Mouse (Mus musculus) macrophage (primary cell): ENCODE measurements around the gene Slc4a1. TPM values are rescaled to one million over a fixed set of nuclear protein-coding genes. Genes with fewer than 3 reads are reported as not detected.
"Not testable (repeated sequence)": the region's sequence is repeated elsewhere in the genome, so short reads cannot be mapped to it uniquely, and the experiment has no call there.

Experiments
- H3K27ac ChIP-seq: fragments of 350-480 bp; formaldehyde crosslinking; 2 replicates; pipeline ENCODE4 v1.9.0; 2021
- H3K36me3 ChIP-seq: fragments of 350-480 bp; formaldehyde crosslinking; 2 replicates; pipeline ENCODE4 v1.9.0; 2021; ENCODE audit errors: inconsistent target
- H3K4me3 ChIP-seq: fragments of 350-480 bp; formaldehyde crosslinking; 2 replicates; pipeline ENCODE4 v1.9.0; 2021; ENCODE audit errors: inconsistent target
- H3K79me2 ChIP-seq: fragments of 350-480 bp; formaldehyde crosslinking; 2 replicates; pipeline ENCODE4 v1.9.0; 2021; ENCODE audit errors: inconsistent target
- WGBS: methylation state at CpG from one replicate; pipeline ENCODE4 v1.1.7; 2026; ENCODE audit warnings: inconsistent platforms; ENCODE audit not compliant: missing documents; 5-methylcytosine and 5-hydroxymethylcytosine counted together
- polyA plus RNA-seq: library from polyadenylated mRNA; stranded (reverse); fragments of 250-400 nt; gene quantifications from 3 replicates; pipeline ENCODE4 v1.2.4, GENCODE M21; 2018; ENCODE audit warnings: inconsistent platforms
- total RNA-seq, 78 experiments: library from RNA; depleted of rRNA; stranded (reverse); fragments of 250-400 nt; gene quantifications; 1 replicate in 9 of 78; 2 replicates in 24 of 78; 3 replicates in 43 of 78; 4 replicates in 2 of 78; pipeline ENCODE4 v1.2.4; 2018; ENCODE audit warnings: inconsistent platforms in 56 of 78

Gene Slc4a1
- not detected for total RNA-seq (2018; cell fraction: chromatin; rRNA removed)
- not detected for total RNA-seq (2018; cell fraction: cytosol; rRNA removed)
- total RNA-seq (2018; cell fraction: nucleus; rRNA removed): not detected
- polyA plus RNA-seq: not detected in 3 replicates

DNA sequence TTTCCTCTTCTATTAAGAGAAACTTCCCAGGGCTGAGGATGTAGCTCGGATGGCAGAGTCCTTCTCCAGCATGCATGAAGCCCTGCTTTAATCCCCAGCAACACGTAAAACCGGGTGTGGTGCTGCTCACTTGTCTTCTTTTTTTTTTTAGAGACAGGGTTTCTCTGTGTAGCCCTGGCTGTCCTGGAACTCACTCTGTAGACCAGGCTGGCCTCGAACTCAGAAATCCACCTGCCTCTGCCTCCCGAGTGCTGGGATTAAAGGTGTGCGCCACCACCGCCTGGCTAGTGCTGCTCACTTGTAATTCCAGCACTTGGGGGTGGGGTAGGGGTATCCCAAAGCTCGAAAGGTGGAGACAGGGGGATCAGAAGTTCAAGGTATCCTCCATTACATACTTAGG is at the start of gene Slc4a1:
Gene Slc4a1 (minus strand): TSS at position 101 of the 400 bp plus-strand sequence.
- H3K4me3 ChIP-seq, H3K36me3 ChIP-seq, H3K79me2 ChIP-seq, H3K27ac ChIP-seq: not testable (repeated sequence)
- 92% methylated on average over 7 of the region's 8 CpGs for WGBS

DNA sequence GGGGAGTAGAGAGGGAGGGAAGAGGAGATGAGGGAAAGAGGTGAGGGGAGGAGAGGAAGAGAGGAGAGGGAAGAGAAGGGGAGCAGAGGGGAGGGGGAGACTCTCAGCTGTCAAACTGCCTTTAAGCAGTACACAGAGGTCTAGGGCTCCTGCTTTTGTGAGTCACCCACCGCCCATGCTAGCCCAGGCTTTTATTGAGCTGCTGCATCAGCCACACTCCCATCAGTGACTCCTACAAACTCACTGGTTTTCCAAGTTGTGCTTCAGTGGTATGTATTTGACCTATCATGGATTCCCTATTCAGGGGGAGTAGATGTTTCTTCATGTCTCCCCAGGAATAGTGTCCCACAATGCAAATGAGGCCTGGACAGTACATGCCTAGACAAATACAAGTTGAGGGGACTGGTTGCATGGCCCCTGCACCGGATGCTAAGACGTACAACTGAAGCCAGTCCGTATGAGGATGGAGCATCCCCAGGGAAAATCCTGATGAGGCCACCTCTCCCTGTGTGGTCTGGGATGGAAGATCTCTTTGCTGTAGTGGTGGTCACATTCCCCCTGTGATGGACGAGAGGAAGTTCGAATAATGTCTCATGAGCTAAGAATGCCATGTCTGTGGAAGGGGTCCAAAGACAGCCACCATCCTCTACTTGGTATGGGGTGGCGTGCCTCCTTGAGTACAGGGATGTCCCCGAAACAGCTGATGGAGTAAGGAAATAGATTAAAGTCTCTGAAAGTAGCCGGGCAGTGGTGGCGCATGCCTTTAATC is 49.2 kb upstream of the Slc4a1 start:
- H3K27ac ChIP-seq: no peak overlapping the region
- no peak overlapping the region for H3K4me3 ChIP-seq
- 85% methylated on average over 10 of the region's 10 CpGs for WGBS
- H3K36me3 ChIP-seq: no peaks in the 10 kb centered on the region
- no peaks in the 10 kb centered on the region for H3K79me2 ChIP-seq

DNA sequence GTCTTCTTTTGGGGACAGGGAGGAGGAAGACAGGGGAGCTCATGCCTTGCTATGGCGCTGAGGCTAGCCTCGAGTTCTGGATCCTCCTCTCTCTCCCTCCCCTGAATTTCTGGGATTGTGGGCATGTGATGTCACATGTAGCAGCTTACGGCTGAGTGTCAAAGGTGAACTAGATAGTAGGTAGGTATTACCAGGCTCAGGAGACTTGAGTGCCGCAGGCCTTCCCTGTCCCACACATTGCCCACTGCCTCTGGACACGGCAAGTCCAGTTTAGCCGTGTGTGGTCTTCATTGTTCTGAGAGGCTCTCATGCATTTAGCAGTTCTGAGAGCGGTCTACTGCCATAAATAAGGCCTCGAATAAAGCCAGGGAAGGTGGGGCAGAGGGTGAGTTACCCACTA is 47.1 kb upstream of the Slc4a1 start:
- whole genome bisulfite sequencing: 89% methylated on average over 8 of the region's 8 CpGs
- H3K27ac ChIP-seq: no peak overlapping the region
- H3K36me3 ChIP-seq: no peaks in the 10 kb centered on the region
- H3K79me2 ChIP-seq: no peaks in the 10 kb centered on the region
- H3K4me3 ChIP-seq: no peak overlapping the region

DNA sequence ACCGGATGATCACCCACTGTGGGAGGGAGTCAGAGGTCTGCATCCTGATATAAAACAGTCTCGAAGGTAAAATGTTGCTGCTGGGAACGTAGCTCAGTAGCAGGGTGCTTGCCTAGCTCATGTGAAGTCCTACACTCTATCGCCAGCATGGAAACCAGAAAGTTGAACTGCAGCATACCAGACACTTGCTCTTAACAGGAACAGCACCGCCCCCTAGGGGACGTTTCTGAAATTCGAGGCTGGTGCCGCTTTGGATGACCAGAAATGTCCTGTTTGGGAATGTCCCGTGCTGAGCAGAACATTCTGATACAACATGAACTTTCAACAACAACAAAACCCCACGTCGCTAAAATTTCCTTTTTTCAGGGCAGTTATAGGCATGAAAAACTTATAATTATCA is 45.7 kb upstream of the Slc4a1 start:
- H3K36me3 ChIP-seq: no peaks in the 10 kb centered on the region
- H3K27ac ChIP-seq: no peak overlapping the region
- H3K79me2 ChIP-seq: peaks cover 3% of the 10 kb centered on the region
- WGBS: 13% methylated on average over 11 of the region's 11 CpGs
- no peak overlapping the region for H3K4me3 ChIP-seq

DNA sequence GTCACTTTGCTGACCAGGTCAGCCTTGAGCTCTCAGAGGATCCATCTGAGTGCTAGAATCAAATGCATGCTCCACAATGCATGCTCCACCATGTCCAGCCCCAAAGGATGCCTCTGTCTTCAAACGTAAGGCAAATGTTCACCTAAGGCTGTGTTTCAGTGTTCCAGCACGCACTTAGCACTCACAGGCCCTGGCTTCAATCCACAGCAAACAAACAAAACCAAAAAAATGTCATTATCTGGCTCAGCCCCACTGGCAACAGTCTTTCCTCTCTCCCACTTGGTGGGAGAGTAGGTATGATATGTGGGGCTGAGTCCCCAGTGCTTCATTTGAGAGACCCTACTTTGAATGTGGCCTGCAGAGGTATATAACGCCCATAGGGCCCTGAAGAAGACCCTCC is 45.1 kb upstream of the Slc4a1 start:
- WGBS: 89% methylated on average over 3 of the region's 3 CpGs
- Histone ChIP-seq H3K4me3 (no peak overlapping the region), H3K27ac (no peak overlapping the region), H3K36me3 (no peaks in the 10 kb centered on the region), H3K79me2 (peaks cover 10% of the 10 kb centered on the region)

DNA sequence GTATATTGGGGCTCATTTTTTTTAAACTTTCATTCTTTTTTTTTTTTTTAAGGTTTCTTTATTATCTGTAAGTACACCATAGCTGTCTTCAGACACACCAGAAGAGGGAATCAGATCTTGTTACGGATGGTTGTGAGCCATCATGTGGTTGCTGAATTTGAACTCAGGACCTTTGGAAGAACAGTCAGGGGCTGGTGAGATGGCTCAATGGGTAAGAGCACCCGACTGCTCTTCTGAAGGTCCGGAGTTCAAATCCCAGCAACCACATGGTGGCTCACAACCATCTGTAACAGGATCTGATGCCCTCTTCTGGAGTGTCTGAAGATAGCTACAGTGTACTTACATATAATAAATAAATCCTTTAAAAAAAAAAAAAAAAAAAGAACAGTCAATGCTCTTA is 44.3 kb upstream of the Slc4a1 start:
- not testable (repeated sequence) for H3K36me3 ChIP-seq, H3K4me3 ChIP-seq, H3K27ac ChIP-seq
- 88% methylated on average over 1 of the region's 3 CpGs for WGBS
- H3K79me2 ChIP-seq: peaks cover 17% of the 10 kb centered on the region

DNA sequence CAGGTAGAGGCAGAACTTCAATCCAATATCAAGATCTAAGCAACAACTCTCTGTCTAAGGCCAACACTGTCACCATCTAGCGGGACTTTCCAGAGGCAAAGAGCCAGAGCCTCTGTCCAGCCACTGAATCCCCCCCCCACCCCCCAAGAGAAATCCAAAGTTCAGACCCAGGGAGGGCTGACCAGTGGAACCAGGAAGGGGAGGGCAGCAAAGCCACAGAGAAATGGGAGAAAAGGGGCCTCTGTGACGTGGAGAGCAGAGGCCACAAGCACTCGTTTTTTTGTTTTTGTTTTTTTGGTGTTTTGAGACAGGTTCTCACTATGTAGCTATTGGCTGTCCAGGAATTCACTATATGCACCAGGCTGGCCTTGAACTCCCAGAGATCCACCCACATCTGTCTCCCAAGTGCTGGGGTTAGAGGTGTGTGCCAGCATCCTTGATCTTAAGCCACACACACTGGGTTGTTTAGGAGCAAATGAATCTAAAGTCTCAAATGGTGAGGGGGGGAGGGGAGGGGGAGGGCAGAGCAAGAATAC is 43.9 kb upstream of the Slc4a1 start:
- WGBS: 94% methylated on average over 3 of the region's 3 CpGs
- H3K27ac ChIP-seq: peak overlapping the region; percentile 88; the same call in 1 of the 2 replicates
- H3K36me3 ChIP-seq: peaks cover 2% of the 10 kb centered on the region; the same call in 1 of the 2 replicates
- no peak overlapping the region for H3K4me3 ChIP-seq
- peaks cover 17% of the 10 kb centered on the region for H3K79me2 ChIP-seq

DNA sequence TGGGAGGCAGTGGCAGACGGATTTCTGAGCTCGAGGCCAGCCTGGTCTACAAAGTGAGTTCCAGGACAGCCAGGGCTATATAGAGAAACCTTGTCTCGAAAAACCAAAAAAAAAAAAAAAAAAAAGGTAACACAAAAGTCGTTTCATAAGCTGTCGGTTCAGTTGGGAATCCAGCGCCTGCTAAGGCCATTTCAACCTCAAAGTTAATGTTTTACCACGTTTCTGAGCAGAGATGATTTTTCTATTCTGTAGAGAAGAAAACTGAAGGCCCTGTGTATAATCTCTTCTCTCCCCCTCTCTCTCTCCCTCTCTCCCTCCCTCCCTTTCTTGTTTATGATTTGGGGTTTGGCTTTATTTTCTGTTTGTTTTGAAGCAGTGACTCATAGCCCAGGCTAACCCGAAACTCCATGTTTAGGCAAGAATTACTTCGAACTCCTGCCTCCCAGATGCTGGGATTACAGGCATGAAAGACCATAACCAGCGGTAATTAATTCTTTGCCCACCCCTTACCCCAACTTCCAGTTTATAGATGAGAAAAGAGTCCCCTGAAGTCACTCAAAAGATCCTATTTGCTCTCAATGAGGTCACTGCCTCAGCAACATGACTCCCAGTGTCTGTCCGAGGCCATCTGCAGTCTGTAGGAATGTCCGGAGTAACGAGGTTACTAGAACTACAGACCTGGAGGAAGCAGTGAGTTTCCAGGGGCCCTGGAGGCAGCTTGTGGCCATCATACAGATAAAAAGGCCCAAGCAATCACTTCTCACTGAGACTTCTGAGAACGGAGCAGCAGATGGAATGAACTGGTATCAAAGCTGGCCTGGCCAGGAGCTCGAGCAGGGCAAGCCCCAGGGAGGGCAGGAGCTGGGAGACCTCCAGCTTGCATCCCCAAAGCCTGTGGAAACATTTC is 43.1 kb upstream of the Slc4a1 start:
- peak overlapping the region; percentile 88 for H3K27ac ChIP-seq
- H3K4me3 ChIP-seq: peak overlapping the region; percentile 17; the same call in 1 of the 2 replicates
- peaks cover 9% of the 10 kb centered on the region; the same call in 1 of the 2 replicates for H3K36me3 ChIP-seq
- 50% methylated on average over 15 of the region's 15 CpGs for WGBS
- peaks cover 17% of the 10 kb centered on the region for H3K79me2 ChIP-seq

DNA sequence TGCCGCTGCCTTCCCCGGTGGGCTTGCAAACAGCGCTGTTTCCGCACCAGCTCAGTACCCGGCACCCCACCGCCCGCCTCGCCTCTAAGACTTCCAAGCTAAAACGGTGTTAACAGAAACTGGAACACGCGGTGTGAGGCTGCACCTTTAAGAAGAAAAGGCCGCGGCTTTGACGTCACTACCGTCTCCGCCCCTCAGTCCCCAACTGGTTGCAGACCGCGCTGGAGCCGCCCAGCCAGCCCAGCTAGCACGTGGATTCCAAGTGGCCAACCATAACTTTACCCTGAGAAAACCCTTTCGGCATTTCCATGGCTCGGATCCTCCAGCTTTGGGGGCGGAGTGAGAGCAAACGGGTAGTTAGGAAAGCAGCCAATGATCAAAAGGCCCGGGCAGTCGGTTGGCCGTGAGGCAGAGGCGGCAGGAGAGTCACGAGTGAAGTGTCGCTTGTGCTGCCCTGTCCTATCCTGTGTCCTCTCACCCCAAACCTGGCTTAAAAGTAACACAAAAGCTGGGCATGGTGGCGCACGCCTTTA is 42.4 kb upstream of the Slc4a1 start:
- WGBS: 1% methylated on average over 32 of the region's 32 CpGs
- Histone ChIP-seq H3K27ac (peak overlapping the region; percentile 88), H3K79me2 (peaks cover 17% of the 10 kb centered on the region), H3K4me3 (peak overlapping the region; percentile 71), H3K36me3 (peaks cover 17% of the 10 kb centered on the region)

DNA sequence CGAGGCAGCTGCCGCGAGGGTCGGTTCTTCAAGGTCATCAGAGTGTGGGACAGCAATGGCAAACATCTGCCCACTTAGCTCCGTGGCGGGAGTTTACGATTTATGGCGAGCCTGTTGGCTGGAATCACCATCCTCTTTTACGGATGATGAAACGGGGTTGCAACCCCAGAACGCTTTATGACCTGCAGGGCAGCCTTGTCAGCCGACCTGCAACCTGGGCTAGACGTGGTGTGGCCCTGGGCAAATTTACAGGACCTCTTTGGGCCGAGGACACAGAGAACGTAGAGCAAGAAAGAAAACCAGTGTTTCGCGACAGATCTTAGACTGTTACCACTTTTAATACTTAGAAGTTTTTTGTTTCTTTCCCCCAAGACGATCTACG is 41.8 kb upstream of the Slc4a1 start, which contains the start of gene Slc25a39:
Gene Slc25a39 (minus strand): TSS at position 113 of the 382 bp plus-strand sequence.
- peak within 1 kb of the TSS; percentile 88 for H3K27ac ChIP-seq
- peak within 1 kb of the TSS; percentile 87 for H3K4me3 ChIP-seq
- peaks cover 22% of the 10 kb centered on the region for H3K36me3 ChIP-seq
- 0% methylated on average over 18 of the region's 19 CpGs for WGBS
- H3K79me2 ChIP-seq: peaks cover 17% of the 10 kb centered on the region

DNA sequence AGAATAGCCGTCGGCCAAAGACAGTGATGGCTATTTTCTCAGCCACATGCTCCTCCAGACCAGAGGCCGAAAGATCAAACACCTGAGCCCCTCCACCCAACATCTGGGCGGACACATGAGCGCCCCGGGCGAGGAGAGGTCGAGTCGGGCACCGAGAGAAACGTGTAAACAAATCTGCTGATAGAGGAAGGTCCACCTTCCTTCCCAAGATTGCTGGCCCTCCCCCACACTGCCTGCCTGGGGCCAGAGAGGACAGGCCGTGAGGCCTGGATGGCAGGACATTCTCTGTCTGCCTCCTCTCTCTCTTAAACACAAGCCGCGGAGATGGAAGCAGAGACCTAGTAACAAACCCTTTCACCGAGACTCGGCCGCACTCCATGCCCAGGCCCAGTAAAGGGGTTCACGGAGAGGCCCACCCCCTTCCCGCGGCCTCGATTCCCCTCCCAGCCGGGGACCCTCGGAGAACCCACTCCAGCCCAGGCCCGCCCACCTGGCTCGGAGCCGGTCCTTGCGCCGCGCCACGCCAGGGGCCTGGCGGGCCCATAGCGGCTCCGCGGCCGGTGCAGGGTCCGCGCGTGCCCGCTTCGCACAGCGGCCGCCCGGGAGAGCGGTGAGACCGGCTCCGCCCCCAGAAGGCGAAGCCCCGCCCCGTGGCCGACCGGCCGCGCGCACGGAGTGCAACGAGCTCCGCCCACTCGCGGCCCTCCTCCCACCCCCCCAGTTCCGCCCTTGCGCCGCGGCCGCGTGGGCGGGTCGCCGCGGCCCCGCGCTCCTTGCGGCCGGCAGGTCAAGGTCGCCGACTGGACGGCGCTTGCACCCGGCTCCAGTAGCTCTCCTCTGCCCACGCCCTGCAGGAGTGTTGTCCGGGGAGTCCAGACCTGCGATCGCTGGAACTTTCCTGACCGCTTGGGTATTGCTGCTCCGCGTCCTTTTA is 41.2 kb upstream of the Slc4a1 start:
- WGBS: under 1% methylated on average over 72 of the region's 85 CpGs

DNA sequence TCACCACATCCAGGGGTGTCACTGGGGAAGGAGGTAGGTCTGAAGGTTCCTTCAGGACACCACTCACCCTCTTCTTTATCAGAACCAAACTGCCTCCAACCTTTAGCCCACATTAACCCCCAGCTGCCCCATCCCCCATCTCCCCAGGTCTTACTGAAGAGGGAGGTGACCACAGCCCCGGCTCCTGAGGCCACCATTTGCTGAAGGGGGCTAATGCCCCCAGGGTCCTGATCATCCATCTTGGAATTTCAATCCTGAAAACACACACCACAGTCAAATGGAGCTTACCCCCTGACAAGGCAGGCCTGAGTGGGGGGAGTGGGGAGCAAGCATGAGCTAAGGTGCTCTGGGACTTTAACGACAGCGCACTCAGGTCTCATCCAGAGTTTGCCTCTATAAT is 40.4 kb upstream of the Slc4a1 start:
- 43% methylated on average over 3 of the region's 3 CpGs for WGBS
- Histone ChIP-seq H3K4me3 (peak overlapping the region; percentile 87), H3K27ac (peak overlapping the region; percentile 71), H3K36me3 (peaks cover 28% of the 10 kb centered on the region), H3K79me2 (peaks cover 17% of the 10 kb centered on the region)

More for the DNA sequence above, 41.2 kb upstream of the Slc4a1 start:
- Histone ChIP-seq H3K36me3 (peaks cover 28% of the 10 kb centered on the region), H3K27ac (peak overlapping the region; percentile 82), H3K4me3 (peak overlapping the region; percentile 87), H3K79me2 (peaks cover 17% of the 10 kb centered on the region)

DNA sequence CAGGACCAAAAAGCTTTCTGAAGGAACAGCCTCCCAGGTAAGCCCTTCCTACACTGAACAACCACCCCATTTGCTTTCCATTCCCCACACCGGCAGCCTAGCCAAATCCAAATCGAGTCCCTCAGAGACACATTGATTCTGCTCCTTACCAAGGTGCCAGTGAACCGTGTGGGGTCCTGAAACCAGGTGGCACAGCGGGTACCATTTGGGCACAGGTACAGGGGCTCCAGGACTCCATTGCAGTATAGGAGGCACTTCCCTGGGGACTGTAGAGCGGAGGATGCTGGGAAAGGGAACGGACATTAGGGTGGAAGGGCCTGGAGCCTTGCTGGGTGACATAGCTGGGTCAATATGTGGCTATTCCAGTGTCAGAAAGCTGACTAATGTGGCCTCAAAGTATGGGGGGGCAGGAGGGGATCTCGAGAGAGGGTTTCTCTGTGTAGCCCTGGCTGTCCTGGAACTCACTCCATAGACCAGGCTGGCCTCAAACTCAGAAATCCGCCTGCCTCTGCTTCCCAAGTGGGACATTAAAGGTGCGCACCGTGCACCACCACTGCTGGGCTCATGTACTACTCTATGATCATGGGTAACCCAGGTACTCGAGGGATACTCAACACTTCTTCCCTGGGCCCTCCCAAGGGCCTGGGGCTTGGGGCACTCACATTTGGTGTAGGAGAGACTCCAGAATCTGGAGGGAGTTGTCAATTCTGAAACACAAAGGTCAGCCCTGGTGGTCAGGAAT is 39.7 kb upstream of the Slc4a1 start:
- H3K36me3 ChIP-seq: peaks cover 28% of the 10 kb centered on the region
- H3K27ac ChIP-seq: no peak overlapping the region
- no peak overlapping the region for H3K4me3 ChIP-seq
- H3K79me2 ChIP-seq: peaks cover 17% of the 10 kb centered on the region
- 92% methylated on average over 11 of the region's 11 CpGs for WGBS
